Mouse (Mus musculus) heart, postnatal 0 days (tissue): ENCODE measurements at regions not wholly inside any gene's neighbourhood (a gene's known extent, or its start where the extent isn't known, plus 50 kb on each side); places are given as distances from the start of the nearest gene placed in this dataset.

Source experiments
- CTCF ChIP-seq: IDR thresholded peaks from 2 replicates; pipeline ENCODE4 v1.5.1; 2016; ENCODE audit warnings: antibody characterized with exemption, control low read depth, low read depth
- EP300 ChIP-seq: IDR thresholded peaks from 2 replicates; pipeline ENCODE4 v1.6.1; 2016; ENCODE audit warnings: antibody characterized with exemption, low read depth

DNA sequence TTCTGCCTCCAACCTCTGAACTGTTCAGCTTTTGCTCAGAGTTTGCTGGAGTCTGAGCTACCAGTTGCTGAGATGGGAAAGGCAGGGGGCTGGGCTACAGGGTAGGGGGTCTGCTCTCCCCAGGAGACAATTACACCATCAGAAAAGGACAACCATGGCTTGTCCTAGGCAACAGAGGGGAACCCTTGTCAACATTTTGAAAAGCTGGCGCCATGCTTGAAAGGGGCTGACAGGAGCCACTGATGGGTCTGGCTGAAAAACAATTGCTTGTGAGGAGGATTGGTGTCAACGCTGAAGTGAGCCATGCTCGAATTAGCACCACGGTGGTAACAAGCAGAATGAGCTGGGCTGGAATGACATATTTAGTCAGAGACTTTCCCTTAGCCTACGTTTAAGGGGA, 502.8 kb downstream of the Ccdc171 start:
- TF ChIP-seq CTCF (no peak), EP300 (no peak)
